Mouse (Mus musculus): ENCODE results near the gene Fam189a1. TPM values are rescaled to one million over a fixed set of nuclear protein-coding genes. Genes with fewer than 3 reads are reported as not detected.

The Fam189a1 gene
- polyA plus RNA-seq, 1 experiment from 2014 or later = 2.3 TPM

GRCm38 (mm10) chr7:64847366-64847899 is 308.9 kb downstream of the Fam189a1 start:
- no peak overlapping the region for H3K4me2 ChIP-seq (ENCODE audit: low read length)
- H3K4me3 ChIP-seq (ENCODE audit: low read depth, low read length) = no peak overlapping the region
- H3K9me3 ChIP-seq (ENCODE audit: control insufficient read depth, low read length) = no peaks in the 10 kb centered on the region
- no peaks in the 10 kb centered on the region for H3K4me1 ChIP-seq (replicated peaks; ENCODE audit: control insufficient read depth, insufficient read depth, low read length)
- DNase-seq (ENCODE audit: low spot score) = no peak
- WGBS = 76% methylated on average over 5 of the region's 5 CpGs
- H3K27me3 ChIP-seq (replicated peaks; ENCODE audit: control insufficient read depth, insufficient read depth, low read length) = no peaks in the 10 kb centered on the region
- no peak overlapping the region for H3K9ac ChIP-seq (ENCODE audit: low read length)
- no peak for ATAC-seq (replicated peaks; ENCODE audit: low FRiP score, low TSS enrichment, low read depth)
- no peak overlapping the region for H3K27ac ChIP-seq (ENCODE audit: low read depth)
- no peaks in the 10 kb centered on the region for H3K36me3 ChIP-seq (ENCODE audit: control insufficient read depth, insufficient read depth, low read length)

- Histone ChIP-seq H3K9me3 (ENCODE audit: control insufficient read depth, low read length) (no peaks in the 10 kb centered on the region), H3K27ac (ENCODE audit: low read depth) (no peak overlapping the region), H3K4me1 (replicated peaks; ENCODE audit: control insufficient read depth, insufficient read depth, low read length) (no peaks in the 10 kb centered on the region), H3K9ac (ENCODE audit: low read length) (no peak overlapping the region), H3K36me3 (ENCODE audit: control insufficient read depth, insufficient read depth, low read length) (no peaks in the 10 kb centered on the region), H3K27me3 (replicated peaks; ENCODE audit: control insufficient read depth, insufficient read depth, low read length) (no peaks in the 10 kb centered on the region), H3K4me3 (ENCODE audit: low read depth, low read length) (no peak overlapping the region), H3K4me2 (ENCODE audit: low read length) (no peak overlapping the region)
- DNase-seq (ENCODE audit: low spot score) (no peak), ATAC-seq (replicated peaks; ENCODE audit: low FRiP score, low TSS enrichment, low read depth) (no peak)
- whole genome bisulfite sequencing = 90% methylated on average over 3 of the region's 3 CpGs
Observed at GRCm38 (mm10) chr7:64846061-64846460, 310.3 kb downstream of the Fam189a1 start.

GRCm38 (mm10) chr7:64840946-64841659 is 315.3 kb downstream of the Fam189a1 start:
- no peaks in the 10 kb centered on the region for H3K9me3 ChIP-seq (ENCODE audit: control insufficient read depth, low read length)

GRCm38 (mm10) chr7:64840576-64840895 is 315.8 kb downstream of the Fam189a1 start:
- Histone ChIP-seq H3K4me1 (replicated peaks; ENCODE audit: control insufficient read depth, insufficient read depth, low read length) (peaks cover 3% of the 10 kb centered on the region; the same call in 1 of the 2 replicates), H3K27me3 (replicated peaks; ENCODE audit: control insufficient read depth, insufficient read depth, low read length) (no peaks in the 10 kb centered on the region), H3K9ac (ENCODE audit: low read length) (no peak overlapping the region), H3K4me3 (ENCODE audit: low read depth, low read length) (no peak overlapping the region), H3K4me2 (ENCODE audit: low read length) (peak overlapping the region; percentile 42), H3K9me3 (ENCODE audit: control insufficient read depth, low read length) (no peaks in the 10 kb centered on the region), H3K36me3 (ENCODE audit: control insufficient read depth, insufficient read depth, low read length) (no peaks in the 10 kb centered on the region), H3K27ac (ENCODE audit: low read depth) (no peak overlapping the region)
- no peak for DNase-seq (ENCODE audit: low spot score)
- ATAC-seq (replicated peaks; ENCODE audit: low FRiP score, low TSS enrichment, low read depth) = no peak; the same call in 1 of the 2 replicates
- 77% methylated on average over 1 of the region's 1 CpGs for WGBS

More at GRCm38 (mm10) chr7:64840946-64841659, 315.3 kb downstream of the Fam189a1 start:
- 74% methylated on average over 10 of the region's 10 CpGs for WGBS
- no peak overlapping the region for H3K4me3 ChIP-seq (ENCODE audit: low read depth, low read length)
- no peaks in the 10 kb centered on the region for H3K27me3 ChIP-seq (replicated peaks; ENCODE audit: control insufficient read depth, insufficient read depth, low read length)
- ATAC-seq (replicated peaks; ENCODE audit: low FRiP score, low TSS enrichment, low read depth) (no peak), DNase-seq (ENCODE audit: low spot score) (no peak)
- no peak overlapping the region for H3K9ac ChIP-seq (ENCODE audit: low read length)
- H3K4me2 ChIP-seq (ENCODE audit: low read length) = no peak overlapping the region
- no peak overlapping the region for H3K27ac ChIP-seq (ENCODE audit: low read depth)
- H3K36me3 ChIP-seq (ENCODE audit: control insufficient read depth, insufficient read depth, low read length) = no peaks in the 10 kb centered on the region
- peaks cover 3% of the 10 kb centered on the region; the same call in 1 of the 2 replicates for H3K4me1 ChIP-seq (replicated peaks; ENCODE audit: control insufficient read depth, insufficient read depth, low read length)

GRCm38 (mm10) chr7:64839801-64840575 is 316.4 kb downstream of the Fam189a1 start:
- peak; percentile 77 for DNase-seq (ENCODE audit: low spot score)
- peak; percentile 90 for ATAC-seq (replicated peaks; ENCODE audit: low FRiP score, low TSS enrichment, low read depth)
- 2% methylated on average over 21 of the region's 21 CpGs for WGBS
- Histone ChIP-seq H3K9ac (ENCODE audit: low read length) (no peak overlapping the region), H3K4me3 (ENCODE audit: low read depth, low read length) (peak overlapping the region; percentile 13), H3K4me2 (ENCODE audit: low read length) (peak overlapping the region; percentile 42), H3K4me1 (replicated peaks; ENCODE audit: control insufficient read depth, insufficient read depth, low read length) (peaks cover 3% of the 10 kb centered on the region; the same call in 1 of the 2 replicates), H3K27ac (ENCODE audit: low read depth) (no peak overlapping the region; the same call in 1 of the 2 replicates), H3K27me3 (replicated peaks; ENCODE audit: control insufficient read depth, insufficient read depth, low read length) (no peaks in the 10 kb centered on the region), H3K36me3 (ENCODE audit: control insufficient read depth, insufficient read depth, low read length) (no peaks in the 10 kb centered on the region), H3K9me3 (ENCODE audit: control insufficient read depth, low read length) (no peaks in the 10 kb centered on the region)

GRCm38 (mm10) chr7:64839281-64839680 is 317.1 kb downstream of the Fam189a1 start:
- H3K27ac ChIP-seq (ENCODE audit: low read depth) = no peak overlapping the region; the same call in 1 of the 2 replicates
- H3K9ac ChIP-seq (ENCODE audit: low read length) = no peak overlapping the region
- H3K9me3 ChIP-seq (ENCODE audit: control insufficient read depth, low read length) = no peaks in the 10 kb centered on the region
- H3K4me1 ChIP-seq (replicated peaks; ENCODE audit: control insufficient read depth, insufficient read depth, low read length) = peaks cover 3% of the 10 kb centered on the region; the same call in 1 of the 2 replicates
- ATAC-seq (replicated peaks; ENCODE audit: low FRiP score, low TSS enrichment, low read depth) = no peak
- no peak overlapping the region for H3K4me3 ChIP-seq (ENCODE audit: low read depth, low read length)
- DNase-seq (ENCODE audit: low spot score) = no peak
- H3K4me2 ChIP-seq (ENCODE audit: low read length) = peak overlapping the region; percentile 42
- 38% methylated on average over 2 of the region's 2 CpGs for WGBS
- H3K36me3 ChIP-seq (ENCODE audit: control insufficient read depth, insufficient read depth, low read length) = no peaks in the 10 kb centered on the region
- H3K27me3 ChIP-seq (replicated peaks; ENCODE audit: control insufficient read depth, insufficient read depth, low read length) = no peaks in the 10 kb centered on the region

- Histone ChIP-seq H3K36me3 (ENCODE audit: control insufficient read depth, insufficient read depth, low read length) (no peaks in the 10 kb centered on the region), H3K4me3 (ENCODE audit: low read depth, low read length) (no peak overlapping the region), H3K27me3 (replicated peaks; ENCODE audit: control insufficient read depth, insufficient read depth, low read length) (no peaks in the 10 kb centered on the region), H3K9ac (ENCODE audit: low read length) (no peak overlapping the region), H3K4me1 (replicated peaks; ENCODE audit: control insufficient read depth, insufficient read depth, low read length) (no peaks in the 10 kb centered on the region), H3K27ac (ENCODE audit: low read depth) (no peak overlapping the region), H3K4me2 (ENCODE audit: low read length) (no peak overlapping the region), H3K9me3 (ENCODE audit: control insufficient read depth, low read length) (no peaks in the 10 kb centered on the region)
- DNase-seq (ENCODE audit: low spot score) = no peak
- 28% methylated on average over 5 of the region's 5 CpGs for WGBS
- ATAC-seq (replicated peaks; ENCODE audit: low FRiP score, low TSS enrichment, low read depth) = no peak
Observed at GRCm38 (mm10) chr7:64830214-64830995, 326.0 kb downstream of the Fam189a1 start.

GRCm38 (mm10) chr7:64821081-64821480 is 335.3 kb downstream of the Fam189a1 start:
- ATAC-seq (replicated peaks; ENCODE audit: low FRiP score, low TSS enrichment, low read depth) (no peak), DNase-seq (ENCODE audit: low spot score) (no peak)
- WGBS = 81% methylated on average over 5 of the region's 5 CpGs
- H3K36me3 ChIP-seq (ENCODE audit: control insufficient read depth, insufficient read depth, low read length) = no peaks in the 10 kb centered on the region
- no peak overlapping the region for H3K4me2 ChIP-seq (ENCODE audit: low read length)
- no peak overlapping the region for H3K4me3 ChIP-seq (ENCODE audit: low read depth, low read length)
- no peak overlapping the region for H3K27ac ChIP-seq (ENCODE audit: low read depth)
- no peaks in the 10 kb centered on the region for H3K4me1 ChIP-seq (replicated peaks; ENCODE audit: control insufficient read depth, insufficient read depth, low read length)
- H3K27me3 ChIP-seq (replicated peaks; ENCODE audit: control insufficient read depth, insufficient read depth, low read length) = no peaks in the 10 kb centered on the region
- H3K9ac ChIP-seq (ENCODE audit: low read length) = no peak overlapping the region
- H3K9me3 ChIP-seq (ENCODE audit: control insufficient read depth, low read length) = no peaks in the 10 kb centered on the region
